In genomic region chr11:116617641-116618040, GRCm38 (mm10) we compare ENCODE assay signal across 10 mouse cellular contexts. TPM values are rescaled to one million over a fixed set of nuclear protein-coding genes. Genes with fewer than 3 reads are reported as not detected.
DNase-seq lines count a peak whose midpoint lies in the region; ATAC-seq and TF ChIP-seq lines count a peak whose summit lies in the region.
"Had no signal": no experiment of that assay in that cellular context is flagged by ENCODE, and none has a peak within 500 bp of the region (broad histone marks: within the 10 kb centered on the region; RNA-seq: fewer than 3 reads in every experiment).

No protein-coding gene starts in this region.

- ATAC-seq in inflammation-experienced regulatory T-cells, adult 6 months: no peak
- ATAC-seq: intestine, postnatal 0 days had no signal

- no peaks in the 10 kb centered on the region for H3K36me3 ChIP-seq in kidney, adult 2 months (ENCODE audit: control insufficient read depth, insufficient read depth, low read length)
- H3K36me3 ChIP-seq: limb, embryonic 13.5 days had no signal

- peaks cover 36% of the 10 kb centered on the region for H3K4me1 ChIP-seq in bone marrow, adult 2 months (ENCODE audit: control insufficient read depth, insufficient read depth, low read length)
- peaks cover 45% of the 10 kb centered on the region for H3K4me1 ChIP-seq in kidney, adult 2 months (ENCODE audit: control insufficient read depth, insufficient read depth, low read length)

- no peaks in the 10 kb centered on the region for H3K27me3 ChIP-seq in kidney, adult 2 months (replicated peaks; ENCODE audit: control insufficient read depth, insufficient read depth, low read length)

- no peak for TF ChIP-seq CTCF in bone marrow, adult 2 months (IDR thresholded peaks at IDR 0.05; ENCODE audit: control insufficient read depth, insufficient read depth, low read length)
- no peak for TF ChIP-seq CTCF in kidney, adult 2 months (conservative IDR thresholded peaks at IDR 0.05; ENCODE audit: insufficient read depth, insufficient read length, low read depth, low read length)

- H3K4me3 ChIP-seq in bone marrow, adult 2 months (replicated peaks; ENCODE audit: control insufficient read depth, low read depth, low read length): no peak overlapping the region
- no peak overlapping the region for H3K4me3 ChIP-seq in kidney, adult 2 months (ENCODE audit: insufficient read depth, low read depth, low read length)
- H3K4me3 ChIP-seq: limb, embryonic 13.5 days had no signal

- peak overlapping the region; percentile 77 for H3K27ac ChIP-seq in bone marrow, adult 2 months (ENCODE audit: control insufficient read depth, insufficient read depth, low read depth, low read length, poor library complexity)
- H3K27ac ChIP-seq in kidney, adult 2 months (ENCODE audit: insufficient read depth, low read depth, low read length): no peak overlapping the region
- H3K27ac ChIP-seq: limb, embryonic 13.5 days had no signal

- 16% methylated on average over 7 of the region's 7 CpGs for WGBS in bone marrow, adult 2 months
- 80% methylated on average over 7 of the region's 7 CpGs for WGBS in kidney, adult 2 months

- peak; percentile 58 to 63 for DNase-seq in heart, adult 18-20 months
- no peak for DNase-seq in heart, adult 9 months (ENCODE audit: low spot score in 2 of 2)
- peak; percentile 47 for DNase-seq in 416B (ENCODE audit: low read depth)
- DNase-seq in lung, adult 18-20 months: peak; percentile 71 to 84
- no peak for DNase-seq in kidney, adult 2 months
- no peak for DNase-seq in cerebellum, adult 11-12 months

- no peak for TF ChIP-seq POLR2A in bone marrow, adult 2 months (IDR thresholded peaks at IDR 0.05; ENCODE audit: borderline replicate concordance, control insufficient read depth, low read depth, low read length)
- no peak for TF ChIP-seq POLR2A in kidney, adult 2 months (IDR thresholded peaks at IDR 0.05; ENCODE audit: low read depth, low read length)

RNA-seq across cellular contexts. Expression of gene Rhbdf2, which starts 9.2 kb away (rescaled TPM):
- 10 to 100 TPM; 10.6 to 11.5 TPM for total RNA-seq in heart, adult 18-20 months (2021)
- 20.9 and 51.1 TPM in 2 replicates for polyA plus RNA-seq in bone marrow, adult 2 months (2011; ENCODE audit: insufficient read depth, insufficient read length, low replicate concordance, missing spikeins)
- 18.0 and 19.1 TPM in 2 replicates for polyA plus RNA-seq in kidney, adult 2 months (2012; rRNA removed)
- polyA plus RNA-seq in inflammation-experienced regulatory T-cells, adult 6 months (2017; shearing (Covaris generic)): 1 to 10 TPM; 3.4 to 9.3 (median 3.9) TPM

RNA-seq across cellular contexts. Expression of gene Aanat, which starts 31.4 kb away (rescaled TPM):
- not detected for total RNA-seq in heart, adult 18-20 months (2021)
- polyA plus RNA-seq in bone marrow, adult 2 months (2011; ENCODE audit: insufficient read depth, insufficient read length, low replicate concordance, missing spikeins): not detected in 2 replicates
- not detected in 2 replicates for polyA plus RNA-seq in kidney, adult 2 months (2012; rRNA removed)
- polyA plus RNA-seq in inflammation-experienced regulatory T-cells, adult 6 months (2017; shearing (Covaris generic)): not detected
- polyA plus RNA-seq: intestine, postnatal 0 days; limb, embryonic 13.5 days had no signal

RNA-seq across cellular contexts. Expression of gene Prcd, which starts 35.7 kb away (rescaled TPM):
- total RNA-seq in heart, adult 18-20 months (2021): 1 to 10 TPM in 1 of 2 experiments, under 1 TPM in 1; 0.62 to 1.6 TPM
- not detected in 2 replicates for polyA plus RNA-seq in bone marrow, adult 2 months (2011; ENCODE audit: insufficient read depth, insufficient read length, low replicate concordance, missing spikeins)
- 0.44 and 0.52 TPM in 2 replicates for polyA plus RNA-seq in kidney, adult 2 months (2012; rRNA removed)
- polyA plus RNA-seq in inflammation-experienced regulatory T-cells, adult 6 months (2017; shearing (Covaris generic)): not detected

RNA-seq across cellular contexts. Expression of gene Ube2o, which starts 36.4 kb away (rescaled TPM):
- total RNA-seq in heart, adult 18-20 months (2021): 10 to 100 TPM; 27.7 to 29.5 TPM
- polyA plus RNA-seq in bone marrow, adult 2 months (2011; ENCODE audit: insufficient read depth, insufficient read length, low replicate concordance, missing spikeins): 90.9 and 133 TPM in 2 replicates
- polyA plus RNA-seq in kidney, adult 2 months (2012; rRNA removed): 10.3 and 10.8 TPM in 2 replicates
- polyA plus RNA-seq in inflammation-experienced regulatory T-cells, adult 6 months (2017; shearing (Covaris generic)): 1 to 10 TPM; 1.5 to 2.2 (median 2.0) TPM

RNA-seq across cellular contexts. Expression of gene Cygb, which starts 36.5 kb away (rescaled TPM):
- 10 to 100 TPM; 31.5 to 38.5 TPM for total RNA-seq in heart, adult 18-20 months (2021)
- polyA plus RNA-seq in bone marrow, adult 2 months (2011; ENCODE audit: insufficient read depth, insufficient read length, low replicate concordance, missing spikeins): 2.6 and 3.4 TPM in 2 replicates
- 16.2 and 21.0 TPM in 2 replicates for polyA plus RNA-seq in kidney, adult 2 months (2012; rRNA removed)
- polyA plus RNA-seq in inflammation-experienced regulatory T-cells, adult 6 months (2017; shearing (Covaris generic)): under 1 TPM in 2 of 3 experiments, not detected in 1; 0.24 to 0.32 TPM

Comparison
In these comparisons a context has a peak if more than half of its experiments do, and no peak if none do; other contexts are left out.
1. DNase-seq: peak in heart, adult 18-20 months (2 of 2), 416B (single experiment) and lung, adult 18-20 months (2 of 2); none in heart, adult 9 months (0 of 2), kidney, adult 2 months (single experiment) and cerebellum, adult 11-12 months (single experiment).